Mouse (Mus musculus) CH12.LX (cell line): ENCODE results near the gene Rtn4rl1.
A peak's percentile ranks its signal among the peaks of the same experiment; 100 is the strongest.

Experiments
- CTCF ChIP-seq, 2 experiments: IDR thresholded peaks in 1 of 2; conservative IDR thresholded peaks in 1 of 2; 2 replicates each; pipeline ENCODE4 v1.5.1; 2011 to 2012; ENCODE audit warnings: low read depth in 2 of 2, low read length in 2 of 2, improper control_type of control experiment in 1 of 2, inconsistent platforms in 1 of 2, mild to moderate bottlenecking in 1 of 2, moderate library complexity in 1 of 2
- EP300 ChIP-seq: IDR thresholded peaks from 2 replicates; pipeline ENCODE4 v1.6.1; 2011; ENCODE audit warnings: low read length, improper control_type of control experiment
- HCFC1 ChIP-seq: IDR thresholded peaks from 2 replicates; pipeline ENCODE4 v1.6.1; 2012; ENCODE audit warnings: low read depth, mild to moderate bottlenecking, inconsistent platforms, low read length, improper control_type of control experiment
- NRF1 ChIP-seq: IDR thresholded peaks from 2 replicates; pipeline ENCODE4 v1.6.1; 2014; ENCODE audit warnings: low read depth, mild to moderate bottlenecking, inconsistent platforms, low read length, improper control_type of control experiment, moderate library complexity
- PAX5 ChIP-seq: IDR thresholded peaks from 2 replicates; pipeline ENCODE4 v1.6.1; 2012; ENCODE audit warnings: low read length, inconsistent platforms, mixed read lengths
- POLR2A ChIP-seq: IDR thresholded peaks from 2 replicates; pipeline ENCODE4 v1.6.1; 2011; ENCODE audit warnings: low read depth, mild to moderate bottlenecking, improper control_type of control experiment, low read length
- SMC3 ChIP-seq: IDR thresholded peaks from 2 replicates; pipeline ENCODE4 v1.6.1; 2011; ENCODE audit warnings: low read depth, low read length, improper control_type of control experiment
- TBP ChIP-seq: conservative IDR thresholded peaks from 2 replicates; pipeline ENCODE4 v1.6.1; 2011; ENCODE audit warnings: low read depth, low read length, improper control_type of control experiment
- USF1 ChIP-seq: IDR thresholded peaks from 2 replicates; pipeline ENCODE4 v1.6.1; 2014; ENCODE audit warnings: low read depth, mild to moderate bottlenecking, inconsistent platforms, low read length, improper control_type of control experiment

DNA sequence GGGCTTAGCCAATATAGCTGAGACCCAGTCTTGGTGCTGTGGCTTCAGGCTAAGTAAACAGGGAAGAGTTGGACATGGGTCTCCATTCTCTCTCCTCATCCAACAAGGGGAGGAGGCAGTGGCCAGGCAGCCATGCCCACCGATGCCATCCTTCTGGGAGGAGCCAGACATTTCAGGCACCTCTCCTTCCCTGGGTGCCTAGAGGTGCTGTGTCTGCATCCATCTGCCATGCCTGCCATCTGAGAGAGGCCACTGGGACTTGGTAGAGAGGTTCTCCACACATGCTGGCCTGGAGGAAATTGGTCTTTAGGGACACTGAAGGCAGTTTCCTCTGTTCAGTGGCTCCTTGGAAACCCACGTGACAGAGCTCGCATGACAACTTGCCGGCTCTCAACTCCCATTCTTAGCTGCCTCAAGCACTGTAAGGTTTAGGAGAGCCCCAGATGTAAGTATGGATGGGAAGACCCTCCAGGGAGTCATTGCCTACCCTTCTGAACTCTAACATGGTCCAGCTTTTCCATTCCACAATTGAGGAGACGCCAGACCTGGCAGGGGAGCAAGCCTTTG, 86.9 kb downstream of the Rtn4rl1 start:
- no peak for TF ChIP-seq HCFC1
- no peak for TF ChIP-seq TBP
- TF ChIP-seq SMC3, result no peak
- no peak for TF ChIP-seq CTCF (conservative IDR thresholded peaks at IDR 0.05 in 1 of 2, IDR thresholded peaks at IDR 0.05 in 1 of 2; ENCODE audit: low read depth in 2 of 2, low read length in 2 of 2)
- no peak for TF ChIP-seq NRF1
- no peak for TF ChIP-seq POLR2A
- no peak for TF ChIP-seq EP300
- TF ChIP-seq PAX5, result no peak
- peak; percentile 48 for TF ChIP-seq USF1
